Mouse (Mus musculus): Measurements from ENCODE around the gene Ndufa4l2.
A peak's percentile ranks its signal among the peaks of the same experiment; 100 is the strongest.

Gene Ndufa4l2

DNA sequence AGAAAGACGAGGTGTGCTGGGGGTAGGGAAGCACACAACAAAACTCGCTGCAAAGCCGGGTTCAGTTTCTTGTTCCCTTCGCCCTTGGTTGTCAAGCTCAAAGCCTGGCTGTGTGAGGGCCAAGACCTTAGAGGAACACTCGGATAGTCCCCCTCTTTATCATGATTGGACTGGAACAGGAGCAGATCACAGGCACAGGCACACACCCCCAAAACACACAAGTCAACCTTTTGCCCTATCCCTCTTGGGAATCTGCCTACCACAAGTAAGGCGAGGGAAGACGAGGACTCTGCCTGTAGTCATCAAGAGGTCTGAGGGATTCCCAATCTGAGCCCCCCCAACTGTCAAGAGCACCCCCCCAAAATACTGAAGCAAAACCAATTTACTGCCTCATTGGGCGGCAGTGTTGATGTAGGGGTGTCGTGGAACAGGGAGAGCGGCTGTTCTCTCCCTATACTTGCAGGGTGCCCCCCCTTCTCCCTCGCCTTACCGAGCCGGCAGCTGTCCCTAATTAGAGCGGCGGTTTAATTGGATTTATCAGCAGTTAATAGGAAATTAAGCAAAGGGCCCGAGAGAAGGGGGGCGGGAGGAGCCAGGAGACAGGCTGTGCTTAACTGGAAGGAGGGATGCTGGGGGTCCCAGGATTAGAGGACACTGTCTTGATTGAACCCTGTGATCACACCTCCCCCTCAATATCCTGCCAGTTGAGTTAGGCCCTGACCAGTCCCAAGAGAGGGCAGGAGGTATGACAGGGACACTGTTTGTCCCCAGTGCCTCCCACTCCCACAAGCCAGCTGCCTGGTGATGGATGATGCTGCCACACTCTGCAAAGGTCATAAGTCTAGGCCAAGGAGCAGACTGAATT, 4.7 kb upstream of the Ndufa4l2 start:
- DNase-seq (ENCODE audit: low spot score in 2 of 2) = peak in 1 of 2 experiments; percentile 54

DNA sequence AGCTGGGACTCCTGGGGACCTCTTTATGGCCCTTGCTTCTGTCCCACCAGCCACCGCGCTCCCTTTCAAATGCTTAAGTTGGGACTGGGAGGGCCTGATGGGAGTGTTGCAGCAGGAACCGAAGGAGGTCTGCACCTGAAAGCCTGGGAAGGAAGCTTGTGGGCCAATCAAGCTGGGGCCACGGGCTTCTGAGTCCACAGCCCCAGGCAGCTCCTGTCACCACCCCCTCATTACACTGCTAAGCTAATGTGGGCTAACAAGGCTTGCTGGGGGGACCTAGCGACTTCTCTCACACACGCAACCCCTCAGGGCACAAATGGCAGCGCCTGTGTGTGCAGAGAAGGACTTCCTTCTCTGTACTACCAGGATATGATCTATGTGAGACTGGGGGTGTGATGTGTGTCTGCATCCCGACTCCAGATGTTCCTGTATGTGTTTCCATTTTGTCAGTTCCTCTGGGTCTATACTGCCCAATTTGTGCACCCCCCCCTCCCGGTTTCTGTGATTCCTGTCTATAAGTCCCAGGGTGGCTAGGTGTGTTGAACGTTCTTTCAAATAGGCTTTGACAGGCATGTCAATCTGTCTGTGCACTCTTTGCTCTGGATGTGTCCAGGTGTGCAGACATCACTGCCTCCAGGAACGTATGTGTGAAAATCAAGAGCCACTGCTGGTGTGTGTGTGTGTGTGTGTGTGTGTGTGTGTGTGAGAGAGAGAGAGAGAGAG, 3.7 kb upstream of the Ndufa4l2 start:
- DNase-seq (ENCODE audit: low spot score in 2 of 2) = no peak

DNA sequence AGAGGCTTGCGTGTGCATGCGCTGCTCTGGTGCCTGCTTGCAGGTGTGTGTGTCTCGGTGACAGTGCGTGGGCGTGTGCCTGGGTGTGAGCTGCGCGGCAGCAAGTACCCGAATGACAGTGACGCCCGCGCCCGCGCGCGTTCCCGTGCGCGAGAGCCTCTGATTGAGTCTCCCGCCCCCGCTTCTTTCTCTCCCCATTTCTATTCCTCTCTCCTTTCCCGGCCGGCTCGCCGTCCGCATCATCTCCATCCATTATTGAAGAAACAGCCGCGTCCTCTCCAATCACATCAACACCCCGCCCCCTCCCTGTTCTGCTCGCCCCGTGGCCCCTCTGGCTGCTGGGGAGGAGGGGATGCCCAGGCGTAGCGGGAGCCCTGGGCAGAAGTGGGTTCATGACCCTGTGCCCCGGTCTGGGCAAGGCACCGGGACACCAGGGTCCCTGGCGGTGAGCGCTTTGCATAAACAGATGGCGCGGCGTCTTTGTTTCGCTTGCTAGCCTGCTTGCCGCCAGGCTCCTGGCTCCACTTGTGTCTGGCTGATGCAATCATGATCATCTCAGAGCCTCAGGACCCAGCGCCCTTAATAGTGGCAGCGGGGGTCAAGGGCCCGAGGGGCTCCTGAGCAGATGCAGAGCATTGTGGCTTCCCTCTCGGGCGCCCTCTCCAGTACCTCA, 3.0 kb upstream of the Ndufa4l2 start:
- DNase-seq (ENCODE audit: low spot score in 2 of 2) = peak; percentile 95 to 96

DNA sequence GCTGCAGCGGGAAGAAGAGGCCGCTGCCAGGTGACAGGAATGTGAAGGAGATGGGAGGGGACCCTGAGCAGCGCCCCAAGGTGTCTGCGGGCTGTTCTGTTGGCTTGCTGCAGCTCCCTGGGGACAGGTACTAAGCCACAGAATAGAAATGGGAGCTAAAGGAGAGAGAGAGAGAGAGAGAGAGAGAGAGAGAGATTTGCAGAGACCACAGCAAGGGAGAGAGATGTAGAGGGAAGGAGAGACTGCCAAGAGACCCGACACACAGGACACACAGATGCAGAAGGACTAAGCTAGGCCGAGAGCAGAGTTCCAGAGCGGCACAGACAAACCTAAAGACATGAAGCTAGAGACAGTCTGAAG, 2.5 kb upstream of the Ndufa4l2 start:
- no peak for DNase-seq (ENCODE audit: low spot score in 2 of 2)

DNA sequence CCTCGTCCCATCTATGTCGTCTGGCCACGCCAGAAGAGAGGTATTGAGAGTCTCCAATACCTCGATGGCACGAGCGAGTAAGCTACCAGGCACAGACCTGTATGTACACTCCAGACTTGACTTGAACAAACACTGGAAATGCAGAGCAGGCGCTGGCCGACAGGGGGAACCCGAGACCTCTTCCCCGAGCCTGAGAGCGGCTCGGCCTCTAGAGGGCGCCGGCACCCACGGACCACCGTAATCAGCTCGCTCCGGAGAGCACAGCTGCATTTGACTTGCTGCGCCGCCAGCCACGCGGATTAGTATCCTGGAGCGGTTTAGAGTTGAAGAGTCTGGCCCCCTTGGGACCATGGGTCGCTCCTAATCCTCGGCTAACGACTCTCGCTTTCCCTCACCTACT, 2.0 kb upstream of the Ndufa4l2 start:
- DNase-seq (ENCODE audit: low spot score in 2 of 2) = peak; percentile 93 to 95

DNA sequence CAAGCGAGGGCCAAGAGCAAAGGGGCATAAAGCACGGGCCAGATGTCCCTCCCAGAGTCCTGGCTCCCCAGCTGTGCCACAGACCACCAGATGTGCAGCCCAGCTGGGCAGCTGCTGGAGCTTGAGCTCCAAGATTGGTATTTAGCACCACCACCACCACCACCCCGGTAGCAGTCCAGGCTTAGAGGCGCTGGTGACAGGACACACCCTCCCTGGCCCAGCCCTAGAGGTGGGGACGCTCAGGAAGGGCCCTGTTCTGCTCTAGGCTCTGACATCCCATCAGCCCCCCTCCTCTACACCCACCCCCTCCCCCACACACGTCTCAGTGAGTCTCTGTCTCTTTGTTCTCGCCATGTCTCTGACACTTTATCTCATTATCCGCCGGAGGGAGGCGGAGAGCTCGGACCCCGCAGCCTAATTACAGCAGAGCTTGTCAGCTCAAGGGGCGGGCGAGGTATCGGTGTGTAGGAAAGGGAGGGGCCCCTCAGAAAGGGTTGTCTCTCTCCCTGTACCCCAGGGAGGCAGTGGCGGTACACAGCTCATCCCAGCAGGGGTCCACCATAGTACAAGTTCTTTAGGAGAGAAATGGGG, 1.2 kb upstream of the Ndufa4l2 start:
- no peak for DNase-seq (ENCODE audit: low spot score in 2 of 2)

DNA sequence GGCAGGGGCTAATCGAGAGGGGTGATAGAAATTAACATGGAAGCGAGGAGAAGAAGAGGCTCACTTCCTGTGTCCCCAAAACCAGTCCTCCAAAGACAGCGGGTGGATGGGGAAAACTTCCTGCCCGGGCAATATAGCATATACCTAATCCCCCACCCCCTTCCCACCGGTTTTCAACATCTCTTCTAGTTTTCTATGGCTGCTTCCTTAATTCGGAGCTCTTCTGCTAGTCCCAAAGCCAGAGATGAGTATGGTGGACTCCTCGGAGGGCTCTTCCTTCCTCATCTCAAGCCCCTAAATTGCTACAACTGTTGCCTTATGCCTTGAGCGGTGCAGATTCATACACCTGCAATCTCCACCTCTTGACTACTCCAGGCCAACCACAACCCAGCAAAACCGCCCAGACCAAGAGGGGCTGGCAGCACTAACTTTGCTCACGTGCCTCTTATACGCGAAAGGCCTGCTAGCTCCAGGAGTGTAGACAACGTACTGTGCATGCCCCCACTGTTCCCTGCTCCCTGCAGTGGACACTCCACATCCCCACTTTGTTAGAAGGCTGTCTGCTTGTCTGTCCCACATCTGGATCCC, 562 bp upstream of the Ndufa4l2 start:
- DNase-seq (ENCODE audit: low spot score in 2 of 2) = no peak

DNA sequence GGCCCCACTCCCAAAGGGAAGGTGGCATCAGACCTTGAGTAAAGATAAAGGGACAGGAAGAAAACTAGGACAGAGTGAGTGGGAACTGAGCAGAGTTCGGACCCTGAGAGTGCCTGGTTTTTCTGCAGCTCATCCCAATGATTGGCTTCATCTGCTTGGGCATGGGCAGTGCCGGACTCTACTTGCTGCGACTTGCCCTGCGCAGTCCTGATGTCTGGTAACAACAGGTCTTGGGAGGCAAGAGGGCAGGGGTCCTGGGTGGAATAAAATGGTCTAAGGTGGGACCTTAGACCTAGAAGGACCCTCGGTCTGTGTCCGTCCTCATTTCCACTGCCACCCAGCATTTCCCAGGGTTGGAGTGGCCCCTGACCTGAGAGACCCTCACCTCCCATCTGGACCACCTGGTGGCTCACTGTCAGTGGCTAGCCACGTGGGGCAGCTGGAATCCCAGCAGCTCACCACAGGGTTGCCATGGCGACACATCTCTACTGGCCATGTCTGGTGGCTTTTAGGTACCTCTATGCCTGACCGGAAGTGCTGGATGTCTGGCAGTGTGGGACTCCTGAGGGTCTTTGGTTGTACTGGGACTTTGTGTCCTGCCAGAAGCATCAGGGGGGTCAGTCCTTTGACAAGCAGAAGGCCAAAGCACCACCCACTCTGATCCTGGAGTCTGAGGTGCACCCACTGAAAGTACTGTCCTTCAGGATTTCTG, 660 bp downstream of the Ndufa4l2 start:
- DNase-seq (ENCODE audit: low spot score in 2 of 2) = no peak

DNA sequence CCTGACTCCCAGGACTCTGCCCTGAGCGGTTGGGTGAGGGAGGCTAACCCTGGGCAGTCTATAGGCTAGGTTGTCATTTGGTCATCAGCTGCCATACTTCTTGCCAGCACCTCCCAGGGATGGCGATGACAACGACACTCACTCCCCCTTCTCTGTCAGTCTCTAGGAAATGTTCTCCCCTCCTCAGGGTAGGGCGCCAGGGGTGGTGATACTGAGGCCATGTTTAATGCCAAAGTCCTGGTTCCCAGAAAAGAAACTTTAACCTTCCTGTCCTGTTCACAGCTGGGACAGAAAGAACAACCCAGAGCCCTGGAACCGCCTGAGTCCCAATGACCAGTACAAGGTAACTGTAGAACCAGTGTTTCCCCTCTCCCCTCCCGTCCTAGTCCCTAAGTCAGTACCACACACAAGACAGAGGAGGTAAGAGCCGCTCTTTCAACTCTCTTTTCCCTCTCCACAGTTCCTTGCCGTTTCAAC, 1.3 kb downstream of the Ndufa4l2 start:
- DNase-seq (ENCODE audit: low spot score in 2 of 2) = no peak

DNA sequence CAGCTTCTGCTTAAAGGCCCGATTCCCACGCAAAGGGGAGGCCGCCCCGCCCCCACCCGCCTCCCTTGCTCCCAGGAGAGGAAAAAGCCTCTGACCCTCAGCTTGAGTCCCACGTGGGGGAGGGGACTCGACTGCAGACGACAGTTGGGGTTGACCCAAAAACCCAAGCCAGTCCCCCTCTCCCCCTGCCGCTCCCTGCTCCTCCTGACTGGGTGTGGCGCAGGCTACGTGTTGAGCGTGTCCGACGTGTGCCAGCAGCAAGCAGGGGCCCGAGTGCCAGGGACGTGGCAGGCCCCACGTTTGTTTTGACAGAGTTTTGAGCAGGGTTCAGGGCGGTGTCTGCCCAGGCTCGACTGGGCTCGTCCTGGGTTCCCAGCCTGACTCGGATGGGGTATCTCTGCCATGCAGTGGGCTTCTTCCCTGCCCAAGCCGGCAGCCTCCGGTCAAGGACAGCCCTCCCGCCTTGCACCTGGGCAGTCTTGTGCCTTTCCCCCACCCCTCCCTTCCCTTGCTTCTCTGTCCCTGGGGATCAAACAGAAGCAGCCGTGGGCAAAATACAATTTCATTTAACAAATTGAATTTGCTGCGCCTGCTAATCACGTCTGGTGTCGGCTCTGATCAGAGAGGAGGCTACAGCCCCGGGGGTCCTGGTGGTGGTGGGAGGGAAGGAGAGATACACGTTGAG, 2.0 kb downstream of the Ndufa4l2 start:
- DNase-seq (ENCODE audit: low spot score in 2 of 2) = no peak

DNA sequence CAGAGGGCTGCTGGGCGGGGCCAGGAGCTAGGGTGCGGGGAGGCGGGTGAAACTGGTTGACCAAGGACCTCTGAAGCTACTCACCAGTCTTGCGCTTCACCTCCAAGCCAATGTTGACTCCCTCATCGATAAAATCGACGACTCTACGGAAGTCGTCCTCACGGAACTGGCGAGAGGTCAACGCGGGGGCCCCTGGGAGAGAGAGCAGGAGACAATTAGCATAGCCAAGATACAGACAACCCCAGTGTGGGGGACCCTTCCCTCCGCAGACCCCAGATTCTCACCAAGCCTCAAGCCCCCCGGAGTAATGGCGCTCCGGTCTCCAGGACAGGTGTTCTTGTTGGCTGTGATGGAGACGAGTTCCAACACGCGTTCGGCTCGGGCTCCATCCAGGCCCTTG, 3.2 kb downstream of the Ndufa4l2 start:
- no peak for DNase-seq (ENCODE audit: low spot score in 2 of 2)

DNA sequence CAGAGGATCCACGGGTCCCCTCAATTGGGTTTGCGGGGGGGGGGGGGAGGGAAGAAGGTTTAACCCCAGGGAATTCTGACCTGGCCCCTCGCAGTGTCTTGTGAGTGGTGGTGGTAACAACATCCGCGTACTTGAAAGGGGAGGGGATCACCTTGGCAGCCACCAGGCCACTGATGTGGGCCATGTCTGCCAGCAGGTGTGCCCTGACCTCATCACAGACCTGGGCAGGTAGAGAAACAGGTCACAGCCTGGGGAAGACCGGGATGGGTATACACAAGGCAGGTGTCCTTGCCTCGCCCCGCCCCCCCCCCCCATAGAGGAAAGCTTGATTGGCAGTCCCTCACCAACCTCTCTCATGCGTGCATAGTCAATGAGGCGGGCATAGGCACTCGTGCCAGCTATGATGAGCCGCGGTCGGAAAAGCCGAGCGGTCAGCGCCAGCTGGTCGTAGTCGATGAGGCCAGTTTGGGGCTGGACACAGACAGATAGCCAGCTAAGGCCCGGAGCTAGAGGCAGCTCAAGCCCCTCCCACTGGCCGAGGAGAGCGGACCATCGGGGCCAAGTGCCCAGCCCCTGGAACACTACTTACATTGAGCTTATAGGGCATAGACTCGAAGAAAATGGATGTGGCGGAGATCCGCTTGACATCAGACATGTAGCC, 4.4 kb downstream of the Ndufa4l2 start:
- no peak for DNase-seq (ENCODE audit: low spot score in 2 of 2)

DNA sequence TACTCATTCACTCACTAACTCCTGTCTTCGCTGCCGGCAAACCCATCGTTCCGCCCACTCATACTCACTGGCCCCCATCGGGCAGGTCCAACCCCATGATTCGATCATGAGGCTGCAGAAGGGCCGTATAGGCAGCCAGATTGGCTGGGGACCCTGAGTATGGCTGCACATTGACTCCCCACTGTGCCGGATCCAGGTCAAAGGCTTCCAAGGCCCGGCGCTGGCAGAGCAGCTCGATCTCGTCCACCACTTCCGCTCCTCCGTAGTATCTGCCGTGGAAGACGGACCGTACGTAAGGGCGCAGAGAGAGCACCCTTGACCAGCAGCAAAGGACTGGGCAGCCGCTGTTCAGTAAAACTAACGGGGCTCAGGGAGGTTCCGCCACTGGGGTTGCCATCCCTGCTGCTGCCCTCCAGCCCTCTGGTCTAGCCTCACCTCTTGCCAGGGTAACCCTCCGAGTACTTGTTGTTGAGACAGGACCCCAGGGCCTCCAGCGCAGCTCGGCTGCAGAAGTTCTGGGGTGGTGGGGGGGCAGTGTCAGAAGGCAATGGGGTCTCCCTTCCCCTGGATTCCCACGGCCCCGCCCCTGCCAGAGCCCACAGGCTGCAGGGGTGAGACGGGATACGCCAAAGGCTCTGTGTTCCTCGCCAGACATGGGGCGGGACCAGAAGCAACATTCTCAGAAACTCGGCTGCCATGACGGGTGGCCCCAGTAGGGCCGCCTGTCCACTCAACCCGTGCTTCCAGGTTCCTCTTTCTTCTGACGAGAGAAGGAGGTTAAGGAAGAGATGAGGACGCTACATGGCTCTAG, 5.3 kb downstream of the Ndufa4l2 start:
- no peak for DNase-seq (ENCODE audit: low spot score in 2 of 2)

DNA sequence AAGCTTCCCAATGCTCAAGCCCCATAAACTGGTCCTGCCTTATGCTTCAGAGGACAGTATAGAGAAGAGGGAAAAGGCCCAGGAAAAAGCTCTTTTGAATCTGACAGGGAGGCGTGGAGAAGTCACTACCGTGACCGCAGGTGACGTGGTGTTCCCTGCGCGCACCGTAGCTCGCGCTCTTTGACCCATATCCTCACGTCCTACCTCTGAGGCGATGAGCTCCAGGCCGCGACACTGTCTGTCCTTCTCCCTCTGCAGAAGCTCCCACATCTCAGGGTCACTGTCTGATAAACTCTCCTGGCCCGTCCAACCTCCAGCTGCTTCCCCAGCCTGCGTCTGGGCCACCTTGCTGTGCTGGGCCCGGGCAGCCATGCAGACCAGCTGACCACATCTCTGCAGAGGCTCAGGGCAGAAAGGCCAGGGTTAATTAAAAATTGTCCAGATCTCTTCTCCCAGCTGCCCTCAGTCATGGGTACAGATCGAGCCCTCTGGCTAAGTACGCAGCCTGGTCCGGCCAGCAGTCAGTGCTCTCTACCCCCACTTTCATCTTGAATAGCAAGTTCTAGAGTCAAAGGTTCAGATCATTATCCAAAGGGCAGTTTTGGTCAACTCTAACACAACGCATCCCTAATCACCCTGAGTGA, 6.1 kb downstream of the Ndufa4l2 start:
- DNase-seq (ENCODE audit: low spot score in 2 of 2) = no peak

DNA sequence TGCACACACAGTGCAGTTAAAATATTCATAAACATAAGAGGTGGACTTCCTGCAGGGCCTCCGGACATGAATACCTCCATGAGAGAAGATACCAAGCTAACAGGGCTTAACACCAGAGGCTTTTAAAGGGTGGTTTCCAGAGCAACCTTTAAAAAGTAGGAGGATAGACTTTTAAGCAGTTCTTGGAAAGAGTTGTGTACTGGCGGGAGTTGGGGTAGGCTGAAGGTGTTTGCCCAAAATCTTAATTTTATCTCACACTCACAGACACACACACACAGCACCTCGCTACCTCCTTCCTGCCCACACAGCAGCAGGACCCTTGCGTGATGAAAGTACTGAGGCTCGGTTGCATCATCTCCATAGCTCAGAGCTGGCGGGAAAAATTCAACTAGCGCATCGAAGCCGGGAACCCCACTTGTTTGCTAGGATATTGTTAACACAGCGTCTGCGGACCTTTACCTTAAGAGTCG, 6.9 kb downstream of the Ndufa4l2 start:
- DNase-seq (ENCODE audit: low spot score in 2 of 2) = no peak

DNA sequence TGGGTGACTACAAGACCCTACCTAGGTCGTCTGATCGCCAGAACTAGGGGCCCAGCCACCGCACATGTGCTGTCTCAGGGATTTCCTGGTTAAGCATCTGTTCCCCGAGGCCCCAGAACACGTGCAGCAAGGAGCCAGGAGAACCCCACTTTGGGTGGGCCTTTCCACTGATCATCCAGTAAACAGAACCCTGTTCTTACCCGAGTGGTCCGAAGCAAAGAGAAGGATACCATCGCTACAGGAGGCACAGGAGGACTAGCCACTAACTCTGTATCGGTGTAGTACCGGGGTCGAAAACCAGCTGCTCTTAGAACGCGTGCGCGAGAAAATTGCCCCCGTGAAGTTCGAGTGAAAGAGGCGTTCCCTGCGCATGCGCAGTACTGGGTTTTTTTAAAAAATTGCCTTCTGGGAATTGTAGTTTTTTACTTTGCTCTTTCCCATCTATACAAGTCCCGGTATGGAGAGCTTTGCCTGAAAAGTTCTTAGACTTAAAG, 7.4 kb downstream of the Ndufa4l2 start, which contains the start of gene Shmt2:
Shmt2 (minus strand) TSS at position 357 of the 494 bp plus-strand sequence.
- DNase-seq (ENCODE audit: low spot score in 2 of 2) = peak; percentile 93 to 94

DNA sequence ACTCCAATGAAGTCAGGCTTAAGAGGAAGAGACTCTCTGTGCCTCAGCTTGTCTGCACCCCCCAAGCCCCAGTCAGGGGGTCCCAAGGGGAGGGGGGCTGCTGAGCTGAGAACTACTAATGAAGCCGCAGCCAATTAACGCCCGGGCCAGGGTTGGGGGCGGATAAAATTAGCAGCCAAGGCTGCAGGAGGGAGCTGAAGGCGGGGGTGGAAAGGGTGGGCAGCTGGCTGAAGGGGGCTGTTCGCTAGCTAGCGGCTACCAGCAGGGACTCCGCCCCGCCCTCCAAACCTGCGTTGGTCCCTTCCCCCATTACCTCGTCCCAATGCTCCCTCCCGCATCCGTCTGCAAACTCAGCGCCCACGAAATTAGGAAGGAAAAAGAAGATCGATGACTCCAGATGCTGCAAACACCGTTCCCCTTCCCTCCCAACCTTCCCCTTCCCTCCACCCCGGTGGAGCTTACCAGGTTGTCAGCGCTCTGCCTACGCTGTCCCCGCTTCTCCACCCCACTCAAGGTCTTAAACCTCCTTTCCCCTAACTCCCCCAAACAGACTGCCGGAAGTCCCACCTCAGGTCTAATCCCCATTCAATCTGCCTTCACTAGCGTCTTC, 10.0 kb downstream of the Ndufa4l2 start:
- DNase-seq (ENCODE audit: low spot score in 2 of 2) = no peak

DNA sequence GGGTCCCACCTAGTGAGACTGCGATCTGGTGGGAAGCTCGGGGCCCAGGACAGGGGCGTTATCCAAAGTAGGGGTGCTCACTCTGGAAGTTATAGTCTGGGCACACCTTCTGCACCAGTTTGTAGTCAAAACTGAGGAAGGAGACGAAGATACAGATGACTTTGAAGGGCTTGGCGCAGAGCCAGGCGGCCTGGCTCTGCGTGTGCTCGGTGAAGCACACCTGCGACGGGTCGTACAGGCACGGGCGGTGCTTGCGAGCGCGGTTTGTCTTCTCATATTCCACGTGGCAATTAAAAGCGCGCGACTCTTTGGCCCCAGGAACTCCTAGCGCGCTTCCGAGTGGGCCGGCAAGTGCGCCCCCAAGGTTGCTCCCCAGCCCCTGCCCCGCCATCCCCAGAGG, 11.3 kb downstream of the Ndufa4l2 start:
- no peak for DNase-seq (ENCODE audit: low spot score in 2 of 2)
